Mouse (Mus musculus): ENCODE measurements around the gene Rab3gap1. TPM values are rescaled to one million over a fixed set of nuclear protein-coding genes. Genes with fewer than 3 reads are reported as not detected.

The Rab3gap1 gene
- polyA plus RNA-seq, 1 experiment from 2014 or later, result 29.4 TPM

DNA sequence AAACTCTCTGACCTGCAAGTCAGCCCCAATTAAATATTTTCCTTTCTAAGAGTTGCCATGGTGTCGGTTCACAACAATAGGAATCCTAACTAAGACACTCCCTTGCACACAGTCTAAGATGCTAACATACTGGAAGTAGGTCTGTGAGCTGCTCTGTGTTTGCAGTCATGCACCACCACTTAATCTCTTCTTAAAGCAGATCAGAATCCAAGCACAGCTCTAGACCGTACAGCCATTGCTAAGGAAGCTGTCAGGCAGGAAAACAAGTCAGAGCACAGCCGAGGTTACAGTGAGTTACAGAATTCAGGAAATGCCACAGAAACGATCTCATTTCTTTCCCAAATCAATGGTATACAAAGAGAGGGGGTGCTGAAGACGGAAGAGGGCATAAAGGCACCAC is 90.2 kb downstream of the Rab3gap1 start:
- no peak overlapping the region for H3K27ac ChIP-seq (ENCODE audit: low read length)
- H3K36me3 ChIP-seq (ENCODE audit: control insufficient read depth, insufficient read depth, low read length), result no peaks in the 10 kb centered on the region
- H3K4me3 ChIP-seq (ENCODE audit: low read depth, low read length), result no peak overlapping the region
- H3K9me3 ChIP-seq (ENCODE audit: control insufficient read depth, low read depth, low read length), result no peaks in the 10 kb centered on the region
- no peak overlapping the region for H3K4me2 ChIP-seq (replicated peaks; ENCODE audit: low read depth, low read length)
- ATAC-seq (ENCODE audit: insufficient number of reproducible peaks, insufficient read depth, low FRiP score, low read depth), result no peak
- H3K9ac ChIP-seq (replicated peaks; ENCODE audit: low read depth, low read length), result no peak overlapping the region
- H3K27me3 ChIP-seq (ENCODE audit: control insufficient read depth, insufficient read depth, low read length), result no peaks in the 10 kb centered on the region
- 42% methylated on average over 5 of the region's 5 CpGs for WGBS
- H3K4me1 ChIP-seq (ENCODE audit: control insufficient read depth, insufficient read depth, low read length), result no peaks in the 10 kb centered on the region

DNA sequence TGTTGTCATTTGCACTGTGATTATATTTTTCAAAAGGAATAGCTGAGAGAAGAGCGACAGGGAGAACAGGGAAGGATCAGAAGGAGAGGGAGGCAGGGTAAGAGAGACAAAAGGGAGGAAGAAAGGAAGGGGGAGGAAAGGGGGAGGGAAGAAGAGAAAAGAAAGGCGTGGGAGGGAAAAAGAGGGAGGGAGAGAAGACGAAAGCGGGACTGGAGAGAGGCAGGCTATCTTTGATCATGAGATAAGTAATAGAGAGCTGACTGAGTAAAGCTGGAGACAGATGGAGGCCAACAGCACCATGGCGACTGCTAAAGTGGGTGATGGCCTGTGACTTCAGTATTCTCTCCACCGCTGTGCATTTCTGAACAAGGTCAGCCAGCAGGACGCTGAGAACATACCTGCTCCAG is 90.7 kb downstream of the Rab3gap1 start:
- H3K4me2 ChIP-seq (replicated peaks; ENCODE audit: low read depth, low read length), result no peak overlapping the region
- H3K27me3 ChIP-seq (ENCODE audit: control insufficient read depth, insufficient read depth, low read length), result no peaks in the 10 kb centered on the region
- no peak overlapping the region for H3K27ac ChIP-seq (ENCODE audit: low read length)
- 53% methylated on average over 7 of the region's 7 CpGs for whole genome bisulfite sequencing
- no peaks in the 10 kb centered on the region for H3K4me1 ChIP-seq (ENCODE audit: control insufficient read depth, insufficient read depth, low read length)
- ATAC-seq (ENCODE audit: insufficient number of reproducible peaks, insufficient read depth, low FRiP score, low read depth), result no peak
- no peaks in the 10 kb centered on the region for H3K36me3 ChIP-seq (ENCODE audit: control insufficient read depth, insufficient read depth, low read length)
- no peak overlapping the region for H3K9ac ChIP-seq (replicated peaks; ENCODE audit: low read depth, low read length)
- no peaks in the 10 kb centered on the region for H3K9me3 ChIP-seq (ENCODE audit: control insufficient read depth, low read depth, low read length)
- no peak overlapping the region for H3K4me3 ChIP-seq (ENCODE audit: low read depth, low read length)

DNA sequence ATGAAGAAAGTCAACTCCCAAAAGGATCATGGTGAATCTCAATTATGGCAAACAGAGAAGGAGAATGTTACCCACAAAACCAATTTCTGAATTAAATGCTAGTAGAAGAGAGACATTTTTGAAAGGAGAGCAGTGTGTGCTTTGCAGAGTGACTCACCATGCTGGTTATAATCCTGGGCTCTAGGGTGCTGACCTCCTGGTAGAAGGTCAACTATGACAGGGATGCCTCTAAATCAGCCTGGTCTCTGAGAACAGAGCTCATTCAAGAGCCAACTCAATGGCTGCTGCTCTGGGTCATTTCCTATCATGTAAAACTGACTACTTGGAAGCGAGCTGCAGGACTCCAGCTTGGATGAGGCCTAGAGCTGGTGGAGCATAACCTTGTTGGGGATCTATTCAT is 92.6 kb downstream of the Rab3gap1 start:
- ATAC-seq (ENCODE audit: insufficient number of reproducible peaks, insufficient read depth, low FRiP score, low read depth), result no peak
- Histone ChIP-seq H3K9me3 (ENCODE audit: control insufficient read depth, low read depth, low read length) (no peaks in the 10 kb centered on the region), H3K4me2 (replicated peaks; ENCODE audit: low read depth, low read length) (no peak overlapping the region), H3K36me3 (ENCODE audit: control insufficient read depth, insufficient read depth, low read length) (no peaks in the 10 kb centered on the region), H3K27me3 (ENCODE audit: control insufficient read depth, insufficient read depth, low read length) (no peaks in the 10 kb centered on the region), H3K4me1 (ENCODE audit: control insufficient read depth, insufficient read depth, low read length) (no peaks in the 10 kb centered on the region), H3K27ac (ENCODE audit: low read length) (no peak overlapping the region), H3K9ac (replicated peaks; ENCODE audit: low read depth, low read length) (no peak overlapping the region), H3K4me3 (ENCODE audit: low read depth, low read length) (no peak overlapping the region)
- WGBS, result 100% methylated on average over 1 of the region's 1 CpGs

DNA sequence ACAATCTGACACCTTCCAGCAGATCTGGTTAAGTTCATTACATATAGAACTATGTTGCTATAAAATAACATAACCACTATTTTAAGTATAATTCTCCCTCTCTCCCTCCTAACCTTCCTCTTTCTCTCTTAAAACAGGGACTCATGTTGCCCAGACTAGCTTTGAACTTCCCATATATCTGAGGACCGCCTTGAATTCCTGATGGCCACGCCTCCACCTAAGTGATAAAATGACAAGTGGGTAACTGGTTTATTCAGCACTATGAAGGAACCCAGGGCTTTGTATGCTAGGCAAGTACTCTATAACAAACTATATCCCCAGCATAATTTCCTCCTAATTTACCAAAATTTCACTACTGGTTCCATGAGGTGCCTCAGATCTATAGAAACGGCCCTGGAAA is 94.8 kb downstream of the Rab3gap1 start:
- H3K4me2 ChIP-seq (replicated peaks; ENCODE audit: low read depth, low read length), result no peak overlapping the region
- no peaks in the 10 kb centered on the region for H3K9me3 ChIP-seq (ENCODE audit: control insufficient read depth, low read depth, low read length)
- H3K9ac ChIP-seq (replicated peaks; ENCODE audit: low read depth, low read length), result no peak overlapping the region
- no peak overlapping the region for H3K27ac ChIP-seq (ENCODE audit: low read length)
- H3K27me3 ChIP-seq (ENCODE audit: control insufficient read depth, insufficient read depth, low read length), result no peaks in the 10 kb centered on the region
- H3K4me1 ChIP-seq (ENCODE audit: control insufficient read depth, insufficient read depth, low read length), result no peaks in the 10 kb centered on the region
- no peak overlapping the region for H3K4me3 ChIP-seq (ENCODE audit: low read depth, low read length)
- no peak for ATAC-seq (ENCODE audit: insufficient number of reproducible peaks, insufficient read depth, low FRiP score, low read depth)
- H3K36me3 ChIP-seq (ENCODE audit: control insufficient read depth, insufficient read depth, low read length), result no peaks in the 10 kb centered on the region
- 86% methylated on average over 3 of the region's 3 CpGs for WGBS

DNA sequence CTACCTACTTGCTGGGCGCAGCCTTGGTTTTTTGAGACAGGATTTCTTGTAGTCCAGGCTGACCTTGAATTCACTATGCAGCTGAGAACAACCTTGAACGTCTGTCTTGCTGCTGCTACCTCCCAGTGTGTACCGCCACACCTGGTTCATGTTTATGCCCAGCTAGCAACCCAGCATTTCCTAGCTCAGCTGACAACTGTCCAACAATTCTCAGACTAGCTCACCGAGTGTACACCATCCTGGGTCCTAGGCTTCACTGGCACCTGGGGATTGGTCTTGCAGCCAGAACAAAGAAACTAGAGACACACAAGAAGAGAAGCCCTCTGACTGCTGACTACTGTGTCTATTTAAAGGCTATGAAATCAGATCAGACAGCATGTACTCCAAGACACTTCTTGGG is 102.3 kb downstream of the Rab3gap1 start:
- Histone ChIP-seq H3K4me2 (replicated peaks; ENCODE audit: low read depth, low read length) (no peak overlapping the region), H3K9ac (replicated peaks; ENCODE audit: low read depth, low read length) (no peak overlapping the region), H3K27ac (ENCODE audit: low read length) (no peak overlapping the region), H3K27me3 (ENCODE audit: control insufficient read depth, insufficient read depth, low read length) (no peaks in the 10 kb centered on the region), H3K4me3 (ENCODE audit: low read depth, low read length) (no peak overlapping the region), H3K36me3 (ENCODE audit: control insufficient read depth, insufficient read depth, low read length) (no peaks in the 10 kb centered on the region), H3K4me1 (ENCODE audit: control insufficient read depth, insufficient read depth, low read length) (no peaks in the 10 kb centered on the region), H3K9me3 (ENCODE audit: control insufficient read depth, low read depth, low read length) (no peaks in the 10 kb centered on the region)
- 86% methylated on average over 4 of the region's 4 CpGs for WGBS
- no peak for ATAC-seq (ENCODE audit: insufficient number of reproducible peaks, insufficient read depth, low FRiP score, low read depth)

DNA sequence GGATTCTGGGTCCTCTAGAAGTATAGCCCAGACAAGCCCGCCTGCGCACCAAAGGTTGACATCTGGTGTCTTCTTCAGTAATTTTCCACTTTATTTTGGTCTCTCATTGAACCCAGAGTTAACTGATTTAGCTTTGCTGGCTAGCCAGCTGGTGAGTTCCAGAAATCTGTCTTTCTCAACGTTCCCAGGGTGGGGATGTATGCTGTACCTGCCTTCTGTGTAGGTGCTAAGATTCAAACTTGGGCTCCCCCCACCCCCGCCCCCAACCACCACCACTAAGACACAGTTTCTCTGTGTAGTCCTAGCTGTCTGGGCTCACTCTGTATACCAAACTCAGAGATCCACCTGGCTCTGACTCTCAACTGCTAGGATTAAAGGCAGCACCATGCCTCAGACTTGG is 105.5 kb downstream of the Rab3gap1 start:
- Histone ChIP-seq H3K4me1 (ENCODE audit: control insufficient read depth, insufficient read depth, low read length) (no peaks in the 10 kb centered on the region), H3K27ac (ENCODE audit: low read length) (no peak overlapping the region), H3K4me3 (ENCODE audit: low read depth, low read length) (no peak overlapping the region), H3K4me2 (replicated peaks; ENCODE audit: low read depth, low read length) (no peak overlapping the region), H3K9ac (replicated peaks; ENCODE audit: low read depth, low read length) (no peak overlapping the region), H3K27me3 (ENCODE audit: control insufficient read depth, insufficient read depth, low read length) (no peaks in the 10 kb centered on the region), H3K9me3 (ENCODE audit: control insufficient read depth, low read depth, low read length) (no peaks in the 10 kb centered on the region), H3K36me3 (ENCODE audit: control insufficient read depth, insufficient read depth, low read length) (no peaks in the 10 kb centered on the region)
- 90% methylated on average over 4 of the region's 4 CpGs for WGBS
- ATAC-seq (ENCODE audit: insufficient number of reproducible peaks, insufficient read depth, low FRiP score, low read depth), result no peak

DNA sequence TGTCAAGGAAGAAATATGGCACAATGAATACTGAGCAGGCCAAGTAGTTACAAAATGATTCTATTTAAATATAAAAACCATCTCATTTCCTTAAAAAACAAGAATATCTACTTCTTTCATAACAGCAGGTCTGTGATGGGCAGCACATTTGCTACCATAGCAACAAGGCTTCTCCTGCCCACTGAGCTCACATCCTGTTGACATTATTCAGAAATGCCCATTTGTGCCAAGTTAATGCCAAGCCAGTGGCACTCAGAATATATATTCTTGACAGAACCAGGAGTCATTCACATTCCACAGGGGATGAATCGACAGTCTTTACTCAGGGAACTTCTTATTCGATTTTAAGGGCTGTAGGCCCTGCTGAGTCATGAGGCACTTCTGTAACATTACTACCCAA is 107.1 kb downstream of the Rab3gap1 start:
- ATAC-seq (ENCODE audit: insufficient number of reproducible peaks, insufficient read depth, low FRiP score, low read depth), result no peak
- Histone ChIP-seq H3K27me3 (ENCODE audit: control insufficient read depth, insufficient read depth, low read length) (no peaks in the 10 kb centered on the region), H3K27ac (ENCODE audit: low read length) (no peak overlapping the region), H3K4me3 (ENCODE audit: low read depth, low read length) (no peak overlapping the region), H3K4me2 (replicated peaks; ENCODE audit: low read depth, low read length) (no peak overlapping the region), H3K9ac (replicated peaks; ENCODE audit: low read depth, low read length) (no peak overlapping the region), H3K4me1 (ENCODE audit: control insufficient read depth, insufficient read depth, low read length) (no peaks in the 10 kb centered on the region), H3K9me3 (ENCODE audit: control insufficient read depth, low read depth, low read length) (no peaks in the 10 kb centered on the region), H3K36me3 (ENCODE audit: control insufficient read depth, insufficient read depth, low read length) (no peaks in the 10 kb centered on the region)
- WGBS, result 74% methylated on average over 2 of the region's 2 CpGs

DNA sequence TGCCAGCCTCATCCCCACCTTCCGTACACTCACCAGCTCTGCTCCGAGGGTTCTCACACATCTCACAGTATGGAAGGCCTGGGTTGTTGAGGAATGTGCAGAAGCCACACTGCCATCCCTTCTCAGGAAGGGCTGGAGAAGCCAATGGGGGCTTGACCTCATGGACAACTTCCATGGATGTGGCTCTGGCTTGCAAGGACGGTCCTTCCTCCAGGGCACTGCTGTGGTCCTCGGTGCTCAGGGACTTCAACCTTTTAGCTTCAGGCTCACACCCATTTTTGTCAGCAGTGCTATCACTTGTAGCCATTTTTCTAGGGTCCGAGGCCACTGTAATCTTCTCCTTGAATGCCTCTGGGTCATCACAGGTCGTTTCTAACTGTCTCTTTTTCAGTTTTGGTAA is 107.5 kb downstream of the Rab3gap1 start:
- Histone ChIP-seq H3K4me3 (ENCODE audit: low read depth, low read length) (no peak overlapping the region), H3K27me3 (ENCODE audit: control insufficient read depth, insufficient read depth, low read length) (no peaks in the 10 kb centered on the region), H3K4me2 (replicated peaks; ENCODE audit: low read depth, low read length) (no peak overlapping the region), H3K9ac (replicated peaks; ENCODE audit: low read depth, low read length) (no peak overlapping the region), H3K9me3 (ENCODE audit: control insufficient read depth, low read depth, low read length) (no peaks in the 10 kb centered on the region), H3K4me1 (ENCODE audit: control insufficient read depth, insufficient read depth, low read length) (no peaks in the 10 kb centered on the region), H3K36me3 (ENCODE audit: control insufficient read depth, insufficient read depth, low read length) (no peaks in the 10 kb centered on the region), H3K27ac (ENCODE audit: low read length) (no peak overlapping the region)
- ATAC-seq (ENCODE audit: insufficient number of reproducible peaks, insufficient read depth, low FRiP score, low read depth), result no peak
- 81% methylated on average over 6 of the region's 6 CpGs for WGBS

DNA sequence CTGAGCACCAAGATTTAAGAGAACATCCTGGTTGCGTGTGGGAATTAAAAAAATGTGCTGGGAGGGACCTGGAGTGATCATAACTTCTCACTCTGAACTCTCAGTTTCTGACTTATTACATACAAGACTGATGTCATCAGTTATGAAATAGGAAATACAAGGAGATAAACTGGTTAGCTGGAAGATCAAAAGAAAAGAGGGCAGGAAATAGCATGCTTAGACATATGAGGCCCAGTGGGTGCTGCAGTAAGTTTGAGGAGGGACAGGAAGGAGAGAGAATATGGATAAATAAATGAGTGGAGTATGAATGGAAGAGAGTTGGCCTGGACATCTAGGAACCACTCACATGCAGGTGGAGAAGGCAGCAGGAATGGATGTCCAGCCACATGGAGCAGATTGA is 109.6 kb downstream of the Rab3gap1 start:
- WGBS, result 79% methylated on average over 1 of the region's 1 CpGs
- H3K27ac ChIP-seq (ENCODE audit: low read length), result no peak overlapping the region
- no peak overlapping the region for H3K4me3 ChIP-seq (ENCODE audit: low read depth, low read length)
- no peak overlapping the region for H3K9ac ChIP-seq (replicated peaks; ENCODE audit: low read depth, low read length)
- no peaks in the 10 kb centered on the region for H3K4me1 ChIP-seq (ENCODE audit: control insufficient read depth, insufficient read depth, low read length)
- no peaks in the 10 kb centered on the region for H3K36me3 ChIP-seq (ENCODE audit: control insufficient read depth, insufficient read depth, low read length)
- no peaks in the 10 kb centered on the region for H3K27me3 ChIP-seq (ENCODE audit: control insufficient read depth, insufficient read depth, low read length)
- no peak overlapping the region for H3K4me2 ChIP-seq (replicated peaks; ENCODE audit: low read depth, low read length)
- ATAC-seq (ENCODE audit: insufficient number of reproducible peaks, insufficient read depth, low FRiP score, low read depth), result no peak
- no peaks in the 10 kb centered on the region for H3K9me3 ChIP-seq (ENCODE audit: control insufficient read depth, low read depth, low read length)

Measured in stomach, embryonic 14.5 days (tissue).